Mouse (Mus musculus) myocyte (in vitro differentiated cells): Measurements from ENCODE around the gene Dock2. TPM values are rescaled to one million over a fixed set of nuclear protein-coding genes. Genes with fewer than 3 reads are reported as not detected.

Experiments used
- H3K27me3 ChIP-seq: one replicate; pipeline ENCODE4 v1.6.1; 2011; ENCODE audit not compliant: control insufficient read depth, insufficient read depth, insufficient read length
- H3K36me3 ChIP-seq: one replicate; pipeline ENCODE4 v1.6.1; 2011; ENCODE audit not compliant: control insufficient read depth, insufficient read depth
- H3K4me2 ChIP-seq: one replicate; pipeline ENCODE4 v1.6.1; 2011; ENCODE audit warnings: low read depth, control low read depth
- H3K4me3 ChIP-seq: one replicate; pipeline ENCODE4 v1.5.1; 2011; ENCODE audit warnings: mild to moderate bottlenecking, control low read depth, moderate library complexity
- H3K79me2 ChIP-seq: one replicate; pipeline ENCODE4 v1.6.1; 2011; ENCODE audit not compliant: control insufficient read depth, insufficient read depth
- H3ac ChIP-seq: one replicate; pipeline ENCODE4 v1.6.1; 2011; ENCODE audit not compliant: control insufficient read depth, insufficient read length
- CEBPB ChIP-seq: IDR thresholded peaks from 2 replicates; pipeline ENCODE4 v1.6.1; 2011; ENCODE audit warnings: mild to moderate bottlenecking, moderate library complexity; ENCODE audit not compliant: poor library complexity, insufficient read depth, severe bottlenecking
- E2F4 ChIP-seq: IDR thresholded peaks from one replicate; pipeline ENCODE4 v1.6.1; 2011; ENCODE audit warnings: mild to moderate bottlenecking, control low read depth, moderate library complexity; ENCODE audit not compliant: insufficient read depth
- MAX ChIP-seq: IDR thresholded peaks from one replicate; pipeline ENCODE4 v1.6.1; 2011; ENCODE audit warnings: low read depth, mild to moderate bottlenecking, control low read depth
- MYOD1 ChIP-seq, 3 experiments: IDR thresholded peaks; one replicate each; pipeline ENCODE4 v1.6.1; 2011; ENCODE audit warnings: control low read depth in 2 of 3, low read depth in 2 of 3, mild to moderate bottlenecking in 2 of 3, moderate library complexity in 1 of 3; ENCODE audit not compliant: insufficient read length in 2 of 3, control insufficient read depth in 1 of 3
- MYOG ChIP-seq, 3 experiments: IDR thresholded peaks; one replicate each; pipeline ENCODE4 v1.6.1; 2011; ENCODE audit warnings: control low read depth in 2 of 3, low read depth in 2 of 3, mild to moderate bottlenecking in 2 of 3; ENCODE audit not compliant: insufficient read length in 2 of 3, control insufficient read depth in 1 of 3, insufficient read depth in 1 of 3
- POLR2A ChIP-seq: IDR thresholded peaks from one replicate; pipeline ENCODE4 v1.6.1; 2011; ENCODE audit warnings: low read depth, mild to moderate bottlenecking, control low read depth, moderate library complexity; ENCODE audit not compliant: insufficient read length
- POLR2AphosphoS2 ChIP-seq: IDR thresholded peaks from one replicate; pipeline ENCODE4 v1.6.1; 2011; ENCODE audit warnings: low read depth, control low read depth; ENCODE audit not compliant: insufficient read length
- REST ChIP-seq: IDR thresholded peaks from one replicate; pipeline ENCODE4 v1.6.1; 2011; ENCODE audit warnings: mild to moderate bottlenecking, control low read depth, moderate library complexity; ENCODE audit not compliant: insufficient read depth, insufficient read length
- SRF ChIP-seq: IDR thresholded peaks from one replicate; pipeline ENCODE4 v1.6.1; 2011; ENCODE audit warnings: low read depth; ENCODE audit not compliant: control insufficient read depth, insufficient read length
- TCF12 ChIP-seq: IDR thresholded peaks from one replicate; pipeline ENCODE4 v1.6.1; 2011; ENCODE audit warnings: mild to moderate bottlenecking, control low read depth; ENCODE audit not compliant: poor library complexity, insufficient read depth, severe bottlenecking
- TCF3 ChIP-seq: IDR thresholded peaks from one replicate; pipeline ENCODE4 v1.6.1; 2011; ENCODE audit warnings: low read depth, control low read depth; ENCODE audit not compliant: insufficient read length
- USF1 ChIP-seq: IDR thresholded peaks from one replicate; pipeline ENCODE4 v1.6.1; 2011; ENCODE audit warnings: low read depth, mild to moderate bottlenecking, control low read depth, moderate library complexity
- polyA plus RNA-seq: library from polyadenylated mRNA; unstranded; fragments of >200 nt; fragmentation: generic; extraction: Trizol; gene quantifications from one replicate; pipeline ENCODE4 v1.2.1, GENCODE M21; 2012; ENCODE audit warnings: missing spikeins

Gene Dock2
- polyA plus RNA-seq, 1 experiment, result not detected

DNA sequence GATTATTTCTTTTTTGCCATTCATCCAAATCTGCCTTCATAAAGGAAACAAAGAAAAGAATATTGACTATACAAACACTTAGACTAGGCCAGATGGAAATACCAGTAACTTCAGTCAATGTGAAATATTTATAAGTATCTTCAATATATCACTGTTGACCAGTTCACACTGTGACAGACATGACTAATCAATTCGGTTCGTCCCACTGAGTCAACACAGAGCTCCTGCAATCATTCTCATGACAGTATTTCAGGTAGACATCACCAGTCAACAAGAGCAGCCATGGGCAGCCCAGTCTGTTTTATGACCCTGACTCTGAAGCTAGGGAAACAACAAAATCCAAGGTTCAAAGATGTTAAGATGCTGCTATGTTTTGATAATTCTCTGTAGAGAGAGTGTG, 351.7 kb downstream of the Dock2 start:
- H3K79me2 ChIP-seq, result no peaks in the 10 kb centered on the region

DNA sequence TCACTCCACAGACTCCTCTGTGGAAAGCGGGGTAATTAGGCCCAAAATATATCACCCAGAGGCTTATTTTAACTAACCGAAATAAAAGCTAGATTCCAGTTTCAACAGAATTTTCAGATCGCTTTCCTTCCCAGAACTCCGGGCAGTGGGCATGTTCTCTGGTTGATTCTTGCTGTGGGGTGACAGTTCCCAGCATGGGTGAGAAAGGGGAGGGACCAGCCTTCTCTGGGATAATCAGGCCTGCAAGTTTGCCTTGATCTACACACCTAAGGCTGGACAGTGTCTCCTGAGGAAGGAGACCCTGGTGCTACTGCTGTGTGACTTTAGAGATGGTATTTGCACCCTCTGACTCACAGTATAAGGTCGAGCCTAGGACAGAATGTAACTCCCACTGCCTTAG, 352.3 kb downstream of the Dock2 start:
- Histone ChIP-seq H3K36me3 (no peaks in the 10 kb centered on the region), H3ac (no peak overlapping the region), H3K27me3 (no peaks in the 10 kb centered on the region), H3K4me3 (no peak overlapping the region), H3K4me2 (no peak overlapping the region), H3K79me2 (no peaks in the 10 kb centered on the region)
- no peak for TF ChIP-seq MAX
- TF ChIP-seq E2F4, result no peak
- TF ChIP-seq CEBPB, result no peak
- no peak for TF ChIP-seq POLR2A
- TF ChIP-seq POLR2AphosphoS2, result no peak

More for the DNA sequence above, 351.7 kb downstream of the Dock2 start:
- no peaks in the 10 kb centered on the region for H3K36me3 ChIP-seq
- no peak overlapping the region for H3K4me3 ChIP-seq
- H3K27me3 ChIP-seq, result no peaks in the 10 kb centered on the region
- no peak overlapping the region for H3ac ChIP-seq
- no peak overlapping the region for H3K4me2 ChIP-seq
- TF ChIP-seq TCF3 (no peak), E2F4 (no peak), SRF (no peak), MYOD1 (IDR thresholded peaks at IDR 0.05; ENCODE audit: control insufficient read depth in 1 of 3, insufficient read length in 2 of 3, low read depth in 2 of 3) (no peak), REST (no peak), POLR2A (no peak), POLR2AphosphoS2 (no peak), USF1 (no peak), MYOG (IDR thresholded peaks at IDR 0.05; ENCODE audit: control insufficient read depth in 1 of 3, insufficient read depth in 1 of 3, insufficient read length in 2 of 3, low read depth in 2 of 3) (no peak), TCF12 (no peak), CEBPB (no peak), MAX (no peak)

DNA sequence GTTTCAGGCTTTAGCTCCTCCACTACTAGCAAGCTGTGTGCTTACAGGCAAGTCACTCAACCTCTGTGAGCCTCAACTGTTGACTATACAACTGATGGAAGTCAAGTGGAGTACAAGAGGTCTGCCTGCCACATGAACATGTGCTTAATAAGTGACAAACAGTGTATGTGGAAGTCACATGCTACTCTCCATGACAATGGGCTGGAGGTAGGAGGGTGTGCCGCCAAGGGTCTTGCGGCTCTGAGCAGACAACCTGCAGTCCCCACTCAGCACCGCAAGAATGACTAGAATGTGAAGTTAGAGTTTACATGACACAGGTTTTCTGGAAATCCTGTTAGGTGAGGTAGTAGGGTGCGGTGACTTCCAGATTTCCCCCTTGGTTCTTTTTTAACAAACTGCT, 352.8 kb downstream of the Dock2 start:
- Histone ChIP-seq H3K27me3 (no peaks in the 10 kb centered on the region), H3ac (no peak overlapping the region), H3K79me2 (no peaks in the 10 kb centered on the region), H3K36me3 (no peaks in the 10 kb centered on the region), H3K4me2 (no peak overlapping the region), H3K4me3 (no peak overlapping the region)
- TF ChIP-seq USF1 (no peak), MYOD1 (IDR thresholded peaks at IDR 0.05; ENCODE audit: control insufficient read depth in 1 of 3, insufficient read length in 2 of 3, low read depth in 2 of 3) (no peak), TCF12 (no peak), POLR2A (no peak), TCF3 (no peak), REST (no peak)

DNA sequence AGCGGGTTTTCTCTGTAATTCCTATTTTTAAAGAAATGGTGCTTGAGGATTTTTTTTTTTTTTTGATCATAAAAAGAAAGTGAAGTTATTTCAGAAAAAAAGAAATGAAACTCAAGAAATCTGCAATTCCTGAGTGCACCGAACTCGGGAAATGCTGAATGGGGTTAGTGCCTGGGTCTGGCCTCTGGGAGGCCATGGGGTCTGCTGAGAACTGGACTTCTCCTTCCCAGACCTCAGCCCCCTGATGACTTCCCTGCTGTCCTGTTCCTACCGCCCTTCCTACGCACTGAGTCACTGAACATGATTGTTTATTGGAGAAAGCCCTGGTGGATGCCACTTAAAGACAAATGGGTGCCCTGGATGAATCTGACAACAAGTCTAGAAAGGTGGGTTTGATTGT, 356.5 kb downstream of the Dock2 start:
- H3K79me2 ChIP-seq, result no peaks in the 10 kb centered on the region
- no peak overlapping the region for H3ac ChIP-seq
- no peaks in the 10 kb centered on the region for H3K36me3 ChIP-seq
- H3K4me3 ChIP-seq, result no peak overlapping the region
- TF ChIP-seq MYOG (IDR thresholded peaks at IDR 0.05; ENCODE audit: control insufficient read depth in 1 of 3, insufficient read depth in 1 of 3, insufficient read length in 2 of 3, low read depth in 2 of 3) (no peak), POLR2A (no peak), POLR2AphosphoS2 (no peak), REST (no peak), TCF12 (no peak), CEBPB (no peak), MYOD1 (IDR thresholded peaks at IDR 0.05; ENCODE audit: control insufficient read depth in 1 of 3, insufficient read length in 2 of 3, low read depth in 2 of 3) (no peak), SRF (no peak), E2F4 (no peak), MAX (no peak), TCF3 (no peak), USF1 (no peak)
- no peaks in the 10 kb centered on the region for H3K27me3 ChIP-seq
- no peak overlapping the region for H3K4me2 ChIP-seq

DNA sequence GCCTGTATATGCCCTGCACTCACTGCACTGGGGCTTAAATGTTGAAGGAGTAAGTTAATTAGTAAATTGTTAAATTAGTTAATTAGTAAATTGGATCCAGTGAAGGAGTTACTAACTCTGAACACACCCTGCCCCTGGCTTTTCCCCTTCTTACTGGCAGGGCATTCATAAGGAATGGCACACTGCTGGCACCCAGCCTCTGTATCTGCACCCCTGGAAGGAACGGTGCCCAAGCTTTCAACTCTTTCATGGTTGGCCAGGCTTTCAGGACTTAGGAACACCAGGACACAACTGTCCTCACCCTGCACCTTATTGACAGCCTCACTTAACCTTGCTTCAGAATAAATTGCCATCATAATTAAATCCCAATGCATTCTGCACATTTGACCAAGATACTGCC, 359.1 kb downstream of the Dock2 start:
- H3K4me2 ChIP-seq, result no peak overlapping the region
- no peak overlapping the region for H3K4me3 ChIP-seq
- no peaks in the 10 kb centered on the region for H3K79me2 ChIP-seq
- no peaks in the 10 kb centered on the region for H3K27me3 ChIP-seq
- H3K36me3 ChIP-seq, result no peaks in the 10 kb centered on the region
- no peak overlapping the region for H3ac ChIP-seq
- TF ChIP-seq TCF12 (no peak), MYOD1 (IDR thresholded peaks at IDR 0.05; ENCODE audit: control insufficient read depth in 1 of 3, insufficient read length in 2 of 3, low read depth in 2 of 3) (no peak), USF1 (no peak), MAX (no peak), POLR2A (no peak), E2F4 (no peak)
